Mouse (Mus musculus): Measurements from ENCODE around the gene Hmga2. TPM values are rescaled to one million over a fixed set of nuclear protein-coding genes. Genes with fewer than 3 reads are reported as not detected.

Gene Hmga2
- polyA plus RNA-seq, 1 experiment = 3.2 TPM

- H3K27ac ChIP-seq (ENCODE audit: control insufficient read depth, insufficient read depth, low read depth, low read length, poor library complexity) = no peak overlapping the region
- H3K4me3 ChIP-seq (replicated peaks; ENCODE audit: control insufficient read depth, low read depth, low read length) = no peak overlapping the region
- 88% methylated on average over 4 of the region's 4 CpGs for WGBS
- TF ChIP-seq POLR2A (IDR thresholded peaks at IDR 0.05; ENCODE audit: borderline replicate concordance, control insufficient read depth, low read depth, low read length) (no peak), CTCF (IDR thresholded peaks at IDR 0.05; ENCODE audit: control insufficient read depth, insufficient read depth, low read length) (no peak)
- H3K4me1 ChIP-seq (ENCODE audit: control insufficient read depth, insufficient read depth, low read length) = no peaks in the 10 kb centered on the region
Measured at GRCm38 (mm10) chr10:120405322-120405721, 70.9 kb downstream of the Hmga2 start.

- Histone ChIP-seq H3K27ac (ENCODE audit: control insufficient read depth, insufficient read depth, low read depth, low read length, poor library complexity) (no peak overlapping the region), H3K4me3 (replicated peaks; ENCODE audit: control insufficient read depth, low read depth, low read length) (no peak overlapping the region), H3K4me1 (ENCODE audit: control insufficient read depth, insufficient read depth, low read length) (no peaks in the 10 kb centered on the region)
- TF ChIP-seq POLR2A (IDR thresholded peaks at IDR 0.05; ENCODE audit: borderline replicate concordance, control insufficient read depth, low read depth, low read length) (no peak), CTCF (IDR thresholded peaks at IDR 0.05; ENCODE audit: control insufficient read depth, insufficient read depth, low read length) (no peak)
- 50% methylated on average over 5 of the region's 5 CpGs for WGBS
Measured at GRCm38 (mm10) chr10:120402966-120403365, 73.3 kb downstream of the Hmga2 start.

- WGBS = 76% methylated on average over 8 of the region's 8 CpGs
- no peak for TF ChIP-seq POLR2A (IDR thresholded peaks at IDR 0.05; ENCODE audit: borderline replicate concordance, control insufficient read depth, low read depth, low read length)
- no peak overlapping the region for H3K27ac ChIP-seq (ENCODE audit: control insufficient read depth, insufficient read depth, low read depth, low read length, poor library complexity)
- H3K4me1 ChIP-seq (ENCODE audit: control insufficient read depth, insufficient read depth, low read length) = no peaks in the 10 kb centered on the region
- no peak overlapping the region for H3K4me3 ChIP-seq (replicated peaks; ENCODE audit: control insufficient read depth, low read depth, low read length)
Measured at GRCm38 (mm10) chr10:120401787-120402186, 74.5 kb downstream of the Hmga2 start.

- H3K27ac ChIP-seq (ENCODE audit: control insufficient read depth, insufficient read depth, low read depth, low read length, poor library complexity) = no peak overlapping the region
- H3K4me1 ChIP-seq (ENCODE audit: control insufficient read depth, insufficient read depth, low read length) = no peaks in the 10 kb centered on the region
- TF ChIP-seq POLR2A (IDR thresholded peaks at IDR 0.05; ENCODE audit: borderline replicate concordance, control insufficient read depth, low read depth, low read length) (no peak), CTCF (IDR thresholded peaks at IDR 0.05; ENCODE audit: control insufficient read depth, insufficient read depth, low read length) (no peak)
- WGBS = 77% methylated on average over 9 of the region's 9 CpGs
- no peak overlapping the region for H3K4me3 ChIP-seq (replicated peaks; ENCODE audit: control insufficient read depth, low read depth, low read length)
Measured at GRCm38 (mm10) chr10:120399846-120400510, 76.3 kb downstream of the Hmga2 start.

GRCm38 (mm10) chr10:120398745-120399144 lies 77.5 kb downstream of the Hmga2 start:
- no peaks in the 10 kb centered on the region for H3K4me1 ChIP-seq (ENCODE audit: control insufficient read depth, insufficient read depth, low read length)
- WGBS = 52% methylated on average over 6 of the region's 6 CpGs
- H3K4me3 ChIP-seq (replicated peaks; ENCODE audit: control insufficient read depth, low read depth, low read length) = no peak overlapping the region
- H3K27ac ChIP-seq (ENCODE audit: control insufficient read depth, insufficient read depth, low read depth, low read length, poor library complexity) = no peak overlapping the region
- TF ChIP-seq POLR2A (IDR thresholded peaks at IDR 0.05; ENCODE audit: borderline replicate concordance, control insufficient read depth, low read depth, low read length) = no peak
- no peak for TF ChIP-seq CTCF (IDR thresholded peaks at IDR 0.05; ENCODE audit: control insufficient read depth, insufficient read depth, low read length)

- H3K27ac ChIP-seq (ENCODE audit: control insufficient read depth, insufficient read depth, low read depth, low read length, poor library complexity) = no peak overlapping the region
Measured at GRCm38 (mm10) chr10:120397211-120397631, 79.0 kb downstream of the Hmga2 start.

GRCm38 (mm10) chr10:120395550-120395949 lies 80.7 kb downstream of the Hmga2 start:
- Histone ChIP-seq H3K27ac (ENCODE audit: control insufficient read depth, insufficient read depth, low read depth, low read length, poor library complexity) (no peak overlapping the region), H3K4me1 (ENCODE audit: control insufficient read depth, insufficient read depth, low read length) (no peaks in the 10 kb centered on the region), H3K4me3 (replicated peaks; ENCODE audit: control insufficient read depth, low read depth, low read length) (no peak overlapping the region)
- TF ChIP-seq CTCF (IDR thresholded peaks at IDR 0.05; ENCODE audit: control insufficient read depth, insufficient read depth, low read length) = no peak
- no peak for TF ChIP-seq POLR2A (IDR thresholded peaks at IDR 0.05; ENCODE audit: borderline replicate concordance, control insufficient read depth, low read depth, low read length)
- WGBS = 63% methylated on average over 6 of the region's 6 CpGs

More at GRCm38 (mm10) chr10:120397211-120397631, 79.0 kb downstream of the Hmga2 start:
- H3K4me1 ChIP-seq (ENCODE audit: control insufficient read depth, insufficient read depth, low read length) = no peaks in the 10 kb centered on the region
- H3K4me3 ChIP-seq (replicated peaks; ENCODE audit: control insufficient read depth, low read depth, low read length) = no peak overlapping the region
- TF ChIP-seq POLR2A (IDR thresholded peaks at IDR 0.05; ENCODE audit: borderline replicate concordance, control insufficient read depth, low read depth, low read length) (no peak), CTCF (IDR thresholded peaks at IDR 0.05; ENCODE audit: control insufficient read depth, insufficient read depth, low read length) (no peak)
- 78% methylated on average over 17 of the region's 17 CpGs for WGBS

- 70% methylated on average over 9 of the region's 9 CpGs for WGBS
- H3K4me3 ChIP-seq (replicated peaks; ENCODE audit: control insufficient read depth, low read depth, low read length) = no peak overlapping the region
- H3K27ac ChIP-seq (ENCODE audit: control insufficient read depth, insufficient read depth, low read depth, low read length, poor library complexity) = no peak overlapping the region
- no peaks in the 10 kb centered on the region for H3K4me1 ChIP-seq (ENCODE audit: control insufficient read depth, insufficient read depth, low read length)
- TF ChIP-seq CTCF (IDR thresholded peaks at IDR 0.05; ENCODE audit: control insufficient read depth, insufficient read depth, low read length) (no peak), POLR2A (IDR thresholded peaks at IDR 0.05; ENCODE audit: borderline replicate concordance, control insufficient read depth, low read depth, low read length) (no peak)
Measured at GRCm38 (mm10) chr10:120394740-120395139, 81.5 kb downstream of the Hmga2 start.

All from bone marrow, adult 2 months (tissue).